9 mouse cellular contexts compared by ENCODE assay signal in the genomic region with DNA sequence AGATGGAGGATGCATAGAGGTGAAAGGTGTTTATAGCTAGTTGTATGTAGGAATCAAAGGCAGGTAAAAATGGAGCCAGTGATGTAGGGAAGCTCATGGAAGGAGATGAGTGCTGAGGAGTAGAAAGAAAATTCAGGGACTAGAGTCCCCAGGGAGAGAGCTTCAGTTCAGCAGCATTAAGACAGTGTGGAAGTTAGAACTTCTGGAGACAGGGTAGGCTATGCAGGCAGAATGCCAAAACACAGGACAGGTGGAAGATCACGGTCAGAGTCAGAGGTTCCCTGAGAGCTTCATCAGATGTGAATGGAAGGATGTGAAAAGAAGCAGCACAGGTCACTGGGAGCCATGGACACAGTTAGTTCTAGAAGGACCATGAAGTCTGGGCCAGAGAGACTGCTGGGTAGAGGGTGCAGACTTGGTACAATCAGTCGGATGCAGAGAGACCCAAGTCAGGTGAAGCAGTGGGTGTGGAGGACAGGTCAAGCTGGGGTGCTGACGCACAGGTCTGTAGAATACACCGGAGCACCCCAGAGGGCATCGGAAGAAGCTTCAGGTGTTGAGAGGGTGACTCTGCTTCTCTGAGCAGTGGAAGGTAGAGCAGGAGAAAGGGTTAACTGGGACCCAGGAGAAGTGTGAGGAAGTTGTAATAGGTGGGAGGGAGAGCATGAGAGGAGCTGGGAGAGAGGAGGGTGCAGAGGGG.
A peak's percentile ranks its signal among the peaks of the same experiment; 100 is the strongest.
DNase-seq lines count a peak whose midpoint lies in the region; ATAC-seq lines count a peak whose summit lies in the region.
"Had no signal": no experiment of that assay in that cellular context is flagged by ENCODE, and none has a peak within 500 bp of the region (broad histone marks: within the 10 kb centered on the region; RNA-seq: fewer than 3 reads in every experiment).

No protein-coding gene starts in this region.

- 85% methylated on average over 5 of the region's 5 CpGs for WGBS in heart, embryonic 15.5 days

- H3K27me3 ChIP-seq in heart, embryonic 15.5 days, result no peaks in the 10 kb centered on the region

- H3K36me3 ChIP-seq in heart, embryonic 15.5 days, result peaks cover 17% of the 10 kb centered on the region; the same call in 1 of the 2 replicates

- no peak for ATAC-seq in CD4-positive, CD25-positive, alpha-beta regulatory T cell, adult 4 months
- ATAC-seq in heart, embryonic 15.5 days (replicated peaks; ENCODE audit: insufficient number of reproducible peaks, insufficient read depth, low FRiP score, low read depth), result 0 out of 2 replicates have a peak, but pooled peaks have one; percentile 21

- peak; percentile 5 for DNase-seq in CD4-positive, CD25-positive, alpha-beta regulatory T cell, adult 2 months (ENCODE audit: low read depth, low spot score)
- no peak for DNase-seq in heart, postnatal 14 days
- peak; percentile 9 for DNase-seq in thymus, postnatal 4 days
- DNase-seq in thymus, postnatal 0 days (ENCODE audit: low spot score), result no peak
- no peak for DNase-seq in spleen, postnatal 4 days (ENCODE audit: low spot score in 2 of 2)
- no peak for DNase-seq in cerebellum, adult 11-12 months

- no peak overlapping the region for H3K9ac ChIP-seq in heart, embryonic 15.5 days

- no peak overlapping the region for H3K27ac ChIP-seq in heart, embryonic 15.5 days
- H3K27ac ChIP-seq: kidney, postnatal 0 days had no signal

- no peaks in the 10 kb centered on the region for H3K4me1 ChIP-seq in heart, embryonic 15.5 days (replicated peaks)

- intact Hi-C loops in heart, postnatal 14 days (cut with DNase I), result no loop called here

- no peak overlapping the region for H3K4me2 ChIP-seq in heart, embryonic 15.5 days

- H3K4me3 ChIP-seq in heart, embryonic 15.5 days, result no peak overlapping the region

- no peaks in the 10 kb centered on the region for H3K9me3 ChIP-seq in heart, embryonic 15.5 days (replicated peaks)

Comparison
In these comparisons a context has a peak if more than half of its experiments do, and no peak if none do; other contexts are left out.
1. DNase-seq: peak in CD4-positive, CD25-positive, alpha-beta regulatory T cell, adult 2 months (single experiment) and thymus, postnatal 4 days (single experiment); none in heart, postnatal 14 days (0 of 2), thymus, postnatal 0 days (single experiment), spleen, postnatal 4 days (0 of 2) and cerebellum, adult 11-12 months (single experiment).